Mouse (Mus musculus) liver, embryonic 14.5 days (tissue): ENCODE data around the gene Igflr1.

Experiments used
- CTCF ChIP-seq: IDR thresholded peaks from 2 replicates; pipeline ENCODE4 v1.5.1; 2016; ENCODE audit warnings: antibody characterized with exemption, low read depth, control low read depth
- EP300 ChIP-seq: IDR thresholded peaks from 2 replicates; pipeline ENCODE4 v1.6.1; 2016; ENCODE audit warnings: antibody characterized with exemption, low read depth

GRCm38 (mm10) chr7:30553021-30553589 is 12.1 kb upstream of the Igflr1 start:
- TF ChIP-seq EP300 (no peak), CTCF (no peak)
